Mouse (Mus musculus): ENCODE measurements around the gene Pltp.
"Not testable (repeated sequence)": the region's sequence is repeated elsewhere in the genome, so short reads cannot be mapped to it uniquely, and the experiment has no call there.

Gene Pltp

GRCm38 (mm10) chr2:164855572-164855971 lies 1.9 kb downstream of the Pltp start:
- not testable (repeated sequence) for DNase-seq (ENCODE audit: low spot score in 2 of 2)

- no peak for DNase-seq (ENCODE audit: low spot score in 2 of 2)
Measured at GRCm38 (mm10) chr2:164850061-164850460, 7.5 kb downstream of the Pltp start.

GRCm38 (mm10) chr2:164845782-164846181 lies 11.7 kb downstream of the Pltp start:
- DNase-seq (ENCODE audit: low spot score in 2 of 2): peak in 1 of 2 experiments; percentile 64

GRCm38 (mm10) chr2:164835164-164835563 lies 22.3 kb downstream of the Pltp start:
- DNase-seq (ENCODE audit: low spot score in 2 of 2): peak in 1 of 2 experiments; percentile 12

GRCm38 (mm10) chr2:164834531-164834930 lies 23.0 kb downstream of the Pltp start:
- DNase-seq (ENCODE audit: low spot score in 2 of 2): peak; percentile 11 to 28

- DNase-seq (ENCODE audit: low spot score in 2 of 2): peak; percentile 79 to 87
Measured at GRCm38 (mm10) chr2:164833314-164833959, 24.1 kb downstream of the Pltp start, which contains the start of gene Neurl2. TSS of gene Neurl2 (minus strand) at chr2:164833456.

- peak; percentile 68 to 84 for DNase-seq (ENCODE audit: low spot score in 2 of 2)
Measured at GRCm38 (mm10) chr2:164832748-164833301, 24.7 kb downstream of the Pltp start, which contains the start of gene Ctsa. TSS of gene Ctsa (plus strand) at chr2:164832873.

- no peak for DNase-seq (ENCODE audit: low spot score in 2 of 2)
Measured at GRCm38 (mm10) chr2:164832032-164832747, 25.3 kb downstream of the Pltp start.

GRCm38 (mm10) chr2:164831029-164831428 lies 26.5 kb downstream of the Pltp start:
- no peak for DNase-seq (ENCODE audit: low spot score in 2 of 2)

GRCm38 (mm10) chr2:164829090-164829489 lies 28.4 kb downstream of the Pltp start:
- DNase-seq (ENCODE audit: low spot score in 2 of 2): no peak

GRCm38 (mm10) chr2:164828437-164828836 lies 29.1 kb downstream of the Pltp start, which contains the start of gene Spata25:
TSS of gene Spata25 (minus strand) at chr2:164828537.
- no peak for DNase-seq (ENCODE audit: low spot score in 2 of 2)

GRCm38 (mm10) chr2:164827146-164827850 lies 30.2 kb downstream of the Pltp start:
- no peak for DNase-seq (ENCODE audit: low spot score in 2 of 2)

- no peak for DNase-seq (ENCODE audit: low spot score in 2 of 2)
Measured at GRCm38 (mm10) chr2:164825521-164825920, 32.0 kb downstream of the Pltp start.

GRCm38 (mm10) chr2:164823969-164824368 lies 33.5 kb downstream of the Pltp start:
- no peak for DNase-seq (ENCODE audit: low spot score in 2 of 2)

GRCm38 (mm10) chr2:164823181-164823585 lies 34.3 kb downstream of the Pltp start:
- no peak for DNase-seq (ENCODE audit: low spot score in 2 of 2)

- DNase-seq (ENCODE audit: low spot score in 2 of 2): peak; percentile 100
Measured at GRCm38 (mm10) chr2:164822636-164823165, 34.8 kb downstream of the Pltp start, which contains the start of gene Zswim1. TSS of gene Zswim1 (plus strand) at chr2:164822686.

- DNase-seq (ENCODE audit: low spot score in 2 of 2): no peak
Measured at GRCm38 (mm10) chr2:164821060-164821459, 36.5 kb downstream of the Pltp start.

- DNase-seq (ENCODE audit: low spot score in 2 of 2): no peak
Measured at GRCm38 (mm10) chr2:164817703-164818102, 39.8 kb downstream of the Pltp start.

- DNase-seq (ENCODE audit: low spot score in 2 of 2): no peak
Measured at GRCm38 (mm10) chr2:164817206-164817605, 40.3 kb downstream of the Pltp start.

- no peak for DNase-seq (ENCODE audit: low spot score in 2 of 2)
Measured at GRCm38 (mm10) chr2:164815821-164816220, 41.7 kb downstream of the Pltp start.

GRCm38 (mm10) chr2:164815348-164815747 lies 42.2 kb downstream of the Pltp start:
- DNase-seq (ENCODE audit: low spot score in 2 of 2): no peak

GRCm38 (mm10) chr2:164813557-164813956 lies 44.0 kb downstream of the Pltp start:
- no peak for DNase-seq (ENCODE audit: low spot score in 2 of 2)

Measured in spleen, postnatal 10 days (tissue).